Mouse (Mus musculus) cerebellum, adult 2 months (tissue): ENCODE results near the gene Fam71a.

ENCODE experiments used
- CTCF ChIP-seq: fragments of 200-500 bp; IDR thresholded peaks from 2 replicates; pipeline ENCODE4 v1.5.1; 2011; ENCODE audit warnings: low read depth, mild to moderate bottlenecking, control low read depth, low read length, moderate library complexity, borderline replicate concordance; ENCODE audit not compliant: insufficient read depth
- POLR2A ChIP-seq: fragments of 200-500 bp; IDR thresholded peaks from 2 replicates; pipeline ENCODE4 v1.6.1; 2011; ENCODE audit warnings: low read length, control low read depth, borderline replicate concordance; ENCODE audit not compliant: insufficient read depth

- TF ChIP-seq CTCF = peak; percentile 19; the same call in 1 of the 2 replicates
- TF ChIP-seq POLR2A = no peak
These were observed 18.0 kb upstream of the Fam71a start for GRCm38 (mm10) chr1:191182431-191183162.
